Mouse (Mus musculus): ENCODE data around the gene Npy4r. TPM values are rescaled to one million over a fixed set of nuclear protein-coding genes. Genes with fewer than 3 reads are reported as not detected.

Npy4r gene
- polyA plus RNA-seq, 1 experiment: 0.14 TPM

DNA sequence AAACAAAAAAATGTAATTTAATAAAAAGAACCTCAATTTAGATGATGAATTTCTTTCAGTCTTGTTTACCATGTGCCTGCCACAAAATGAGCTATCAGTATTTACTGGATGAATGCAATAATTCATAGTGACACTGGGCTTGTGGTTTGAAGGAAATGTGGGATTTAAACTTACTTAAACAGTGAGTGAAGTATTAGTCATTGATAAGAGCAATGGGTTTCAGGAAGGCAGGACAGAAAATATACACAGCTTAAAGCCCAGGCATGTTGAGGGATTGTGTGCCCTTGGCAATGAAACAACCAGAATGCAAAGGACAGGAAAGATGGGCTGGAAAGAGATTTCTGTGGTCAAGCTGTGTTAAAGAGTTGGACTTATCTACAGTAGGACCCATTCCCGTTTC is 10.0 kb downstream of the Npy4r start:
- Histone ChIP-seq H3K27ac (ENCODE audit: insufficient read depth, low read depth, low read length) (no peak overlapping the region), H3K4me1 (ENCODE audit: control insufficient read depth, insufficient read depth, insufficient read length, low read length) (no peaks in the 10 kb centered on the region), H3K4me3 (ENCODE audit: low read depth, low read length) (no peak overlapping the region), H3K27me3 (ENCODE audit: control insufficient read depth, insufficient read depth, low read length) (no peaks in the 10 kb centered on the region), H3K36me3 (ENCODE audit: control insufficient read depth, insufficient read depth, low read length) (no peaks in the 10 kb centered on the region)
- 65% methylated on average over 1 of the region's 1 CpGs for WGBS
- TF ChIP-seq CTCF (IDR thresholded peaks at IDR 0.05; ENCODE audit: extremely low read depth, insufficient read length, insufficient replicate concordance, low read depth, low read length) (no peak), POLR2A (IDR thresholded peaks at IDR 0.05; ENCODE audit: low read depth, low read length) (no peak)

DNA sequence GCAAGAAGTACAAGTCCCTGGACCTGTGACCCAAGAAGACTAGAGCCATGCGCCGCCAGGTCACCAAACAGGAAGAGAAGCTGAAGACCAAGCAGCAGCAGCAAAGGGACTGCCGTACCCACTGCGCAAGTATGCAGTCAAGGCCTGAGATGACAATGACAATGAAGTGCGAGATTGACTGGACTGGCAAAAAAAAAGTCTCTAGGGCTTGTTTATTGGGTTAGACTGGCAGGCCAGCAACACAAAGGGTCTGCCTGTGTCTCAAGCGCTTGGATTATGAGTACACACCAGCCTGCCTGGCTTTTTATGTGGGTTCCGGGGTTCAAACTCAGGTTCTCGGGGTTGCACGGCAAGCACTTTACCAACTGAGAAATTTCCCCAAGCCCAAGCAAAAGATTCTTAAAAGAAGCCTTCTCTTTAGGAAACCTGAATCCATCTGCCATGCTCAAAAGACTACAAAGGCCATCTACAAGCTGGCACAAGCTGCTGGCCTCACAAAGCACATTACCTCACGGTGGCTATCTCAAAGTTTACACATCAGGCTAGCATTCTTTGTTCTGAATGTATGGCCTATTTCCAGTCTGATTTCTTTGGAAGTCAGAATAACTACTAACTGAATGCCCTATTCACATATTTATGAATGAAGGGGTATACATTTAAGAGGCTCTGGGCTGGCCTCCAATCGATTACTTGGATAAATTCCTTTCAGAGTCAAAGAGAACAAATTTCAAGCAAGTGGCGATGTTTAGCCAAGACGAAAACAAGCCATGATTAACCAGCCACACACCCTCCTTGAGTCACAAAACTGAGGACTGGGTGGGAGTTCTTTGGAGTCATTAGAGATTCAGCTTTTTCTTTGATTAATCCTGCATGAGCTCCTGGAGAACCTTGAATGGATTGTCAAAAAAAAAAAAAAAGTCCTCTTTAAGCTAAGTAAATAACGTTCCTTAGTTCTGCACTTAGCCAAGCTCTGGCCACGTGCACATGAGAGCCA is 12.3 kb downstream of the Npy4r start:
- Histone ChIP-seq H3K27ac (ENCODE audit: insufficient read depth, low read depth, low read length) (no peak overlapping the region), H3K4me3 (ENCODE audit: low read depth, low read length) (no peak overlapping the region), H3K36me3 (ENCODE audit: control insufficient read depth, insufficient read depth, low read length) (no peaks in the 10 kb centered on the region), H3K4me1 (ENCODE audit: control insufficient read depth, insufficient read depth, insufficient read length, low read length) (no peaks in the 10 kb centered on the region), H3K27me3 (ENCODE audit: control insufficient read depth, insufficient read depth, low read length) (no peaks in the 10 kb centered on the region)
- TF ChIP-seq POLR2A (IDR thresholded peaks at IDR 0.05; ENCODE audit: low read depth, low read length) (no peak), CTCF (IDR thresholded peaks at IDR 0.05; ENCODE audit: extremely low read depth, insufficient read length, insufficient replicate concordance, low read depth, low read length) (no peak)
- WGBS: 82% methylated on average over 15 of the region's 15 CpGs

DNA sequence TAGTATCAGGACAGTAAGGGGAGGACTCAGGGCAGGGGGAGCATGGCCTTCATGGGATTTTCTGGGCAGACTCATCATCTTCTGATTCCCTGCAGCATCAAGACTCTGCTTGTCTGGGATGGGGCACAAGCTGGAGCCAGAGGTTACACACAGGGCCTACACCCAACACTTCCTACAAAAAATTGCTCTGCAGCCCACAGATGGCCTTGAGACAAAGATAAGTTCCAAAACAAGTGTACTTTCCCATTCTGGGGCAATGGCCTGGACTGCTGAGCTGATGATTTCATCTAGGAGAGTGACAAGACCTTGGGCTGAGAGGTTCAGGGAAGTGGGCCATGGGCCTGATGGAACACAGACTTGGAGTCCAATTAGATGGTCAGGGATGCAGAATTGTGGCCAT is 16.9 kb downstream of the Npy4r start:
- no peak overlapping the region for H3K4me3 ChIP-seq (ENCODE audit: low read depth, low read length)
- no peaks in the 10 kb centered on the region for H3K4me1 ChIP-seq (ENCODE audit: control insufficient read depth, insufficient read depth, insufficient read length, low read length)
- TF ChIP-seq POLR2A (IDR thresholded peaks at IDR 0.05; ENCODE audit: low read depth, low read length) (no peak), CTCF (IDR thresholded peaks at IDR 0.05; ENCODE audit: extremely low read depth, insufficient read length, insufficient replicate concordance, low read depth, low read length) (no peak)

DNA sequence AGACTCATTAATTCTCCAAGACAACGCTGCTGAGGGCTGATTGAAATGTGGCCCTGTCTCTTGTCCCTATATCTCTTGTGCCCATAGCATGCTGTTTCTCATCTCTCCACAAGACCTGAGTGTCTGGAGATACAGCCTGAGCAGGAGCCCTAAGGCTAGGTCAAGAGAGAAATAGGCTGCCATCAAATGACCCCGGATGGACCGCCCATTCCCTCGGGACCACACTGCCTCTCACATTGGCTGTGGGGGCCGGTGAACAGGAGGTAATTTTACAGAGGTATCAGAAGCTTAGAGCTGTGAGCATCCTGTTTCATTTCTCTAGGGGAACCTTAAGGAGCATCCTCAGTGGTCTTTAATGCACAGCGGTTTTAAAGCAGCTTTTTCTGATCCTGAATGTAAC is 21.1 kb downstream of the Npy4r start:
- Histone ChIP-seq H3K36me3 (ENCODE audit: control insufficient read depth, insufficient read depth, low read length) (no peaks in the 10 kb centered on the region), H3K27ac (ENCODE audit: insufficient read depth, low read depth, low read length) (no peak overlapping the region), H3K4me3 (ENCODE audit: low read depth, low read length) (no peak overlapping the region), H3K4me1 (ENCODE audit: control insufficient read depth, insufficient read depth, insufficient read length, low read length) (no peaks in the 10 kb centered on the region), H3K27me3 (ENCODE audit: control insufficient read depth, insufficient read depth, low read length) (no peaks in the 10 kb centered on the region)
- WGBS: 68% methylated on average over 6 of the region's 6 CpGs
- no peak for TF ChIP-seq POLR2A (IDR thresholded peaks at IDR 0.05; ENCODE audit: low read depth, low read length)
- TF ChIP-seq CTCF (IDR thresholded peaks at IDR 0.05; ENCODE audit: extremely low read depth, insufficient read length, insufficient replicate concordance, low read depth, low read length): no peak

More for the DNA sequence above, 16.9 kb downstream of the Npy4r start:
- Histone ChIP-seq H3K27ac (ENCODE audit: insufficient read depth, low read depth, low read length) (no peak overlapping the region), H3K36me3 (ENCODE audit: control insufficient read depth, insufficient read depth, low read length) (no peaks in the 10 kb centered on the region), H3K27me3 (ENCODE audit: control insufficient read depth, insufficient read depth, low read length) (no peaks in the 10 kb centered on the region)

DNA sequence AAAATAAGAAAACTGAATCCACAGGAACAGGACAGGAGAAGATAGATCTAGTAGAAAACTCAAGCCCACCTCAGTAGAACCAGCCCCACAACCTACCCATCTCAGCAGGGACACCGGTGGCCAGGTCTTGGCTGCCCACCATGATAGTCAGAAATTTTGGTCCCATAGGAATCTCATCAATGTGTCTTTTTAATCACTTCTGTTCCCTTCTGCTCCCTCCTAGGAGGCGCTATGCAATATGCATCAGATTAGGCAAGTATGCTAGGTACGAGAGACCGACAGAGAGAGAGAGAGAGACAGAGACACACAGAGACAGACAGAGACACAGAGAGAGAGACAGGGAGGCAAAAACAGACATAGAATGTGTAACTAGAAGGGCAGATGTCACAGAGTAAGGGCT is 30.6 kb downstream of the Npy4r start:
- TF ChIP-seq CTCF (IDR thresholded peaks at IDR 0.05; ENCODE audit: extremely low read depth, insufficient read length, insufficient replicate concordance, low read depth, low read length) (no peak), POLR2A (IDR thresholded peaks at IDR 0.05; ENCODE audit: low read depth, low read length) (no peak)
- no peaks in the 10 kb centered on the region for H3K4me1 ChIP-seq (ENCODE audit: control insufficient read depth, insufficient read depth, insufficient read length, low read length)
- no peaks in the 10 kb centered on the region for H3K27me3 ChIP-seq (ENCODE audit: control insufficient read depth, insufficient read depth, low read length)
- H3K36me3 ChIP-seq (ENCODE audit: control insufficient read depth, insufficient read depth, low read length): no peaks in the 10 kb centered on the region
- H3K27ac ChIP-seq (ENCODE audit: insufficient read depth, low read depth, low read length): no peak overlapping the region
- no peak overlapping the region for H3K4me3 ChIP-seq (ENCODE audit: low read depth, low read length)
- 96% methylated on average over 4 of the region's 4 CpGs for WGBS

DNA sequence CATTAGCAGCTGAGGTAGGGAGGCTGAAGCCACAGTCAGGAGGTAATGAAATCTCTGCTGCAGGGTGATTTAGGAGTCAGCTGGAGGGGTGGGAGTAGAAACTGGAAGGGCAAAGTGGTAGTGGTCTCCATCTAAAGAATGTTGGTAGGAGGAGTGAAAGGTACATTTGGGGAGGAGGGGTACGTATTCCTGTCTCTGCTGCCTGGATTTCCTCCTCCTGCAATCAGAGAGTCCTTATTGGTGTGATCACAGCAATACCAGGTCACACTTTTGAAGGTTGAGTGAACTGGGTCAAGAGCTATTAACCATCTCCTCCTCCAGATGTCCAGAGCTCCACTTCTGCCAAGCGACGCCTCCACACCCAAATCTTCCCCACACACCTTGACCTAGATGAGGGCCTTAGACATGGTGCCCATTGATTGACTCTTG is 31.4 kb downstream of the Npy4r start:
- H3K27me3 ChIP-seq (ENCODE audit: control insufficient read depth, insufficient read depth, low read length): no peaks in the 10 kb centered on the region
- TF ChIP-seq POLR2A (IDR thresholded peaks at IDR 0.05; ENCODE audit: low read depth, low read length) (no peak), CTCF (IDR thresholded peaks at IDR 0.05; ENCODE audit: extremely low read depth, insufficient read length, insufficient replicate concordance, low read depth, low read length) (no peak)
- H3K27ac ChIP-seq (ENCODE audit: insufficient read depth, low read depth, low read length): no peak overlapping the region
- H3K4me3 ChIP-seq (ENCODE audit: low read depth, low read length): no peak overlapping the region
- WGBS: 96% methylated on average over 3 of the region's 3 CpGs
- H3K36me3 ChIP-seq (ENCODE audit: control insufficient read depth, insufficient read depth, low read length): no peaks in the 10 kb centered on the region
- H3K4me1 ChIP-seq (ENCODE audit: control insufficient read depth, insufficient read depth, insufficient read length, low read length): no peaks in the 10 kb centered on the region
